Mouse (Mus musculus) hindbrain, embryonic 12.5 days (tissue): ENCODE results near the gene Cpa4. TPM values are rescaled to one million over a fixed set of nuclear protein-coding genes. Genes with fewer than 3 reads are reported as not detected.

ENCODE experiments used
- ATAC-seq: fragments of 200-750 bp; cut with Nextera tagmentation; 2 replicates; pipeline ENCODE4 v1.8.0; 2017; ENCODE audit warnings: moderate TSS enrichment; ENCODE audit not compliant: low FRiP score
- H3K27ac ChIP-seq: fragments of 300-500 bp; sonication (generic); 2 replicates; pipeline ENCODE4 v1.5.1; 2016; ENCODE audit warnings: mild to moderate bottlenecking
- H3K27me3 ChIP-seq: fragments of 300-500 bp; sonication (generic); 2 replicates; pipeline ENCODE4 v1.6.1; 2016; ENCODE audit warnings: mild to moderate bottlenecking
- H3K36me3 ChIP-seq: fragments of 300-500 bp; sonication (generic); 2 replicates; pipeline ENCODE4 v1.6.1; 2016; ENCODE audit warnings: mild to moderate bottlenecking
- H3K4me1 ChIP-seq: fragments of 300-500 bp; sonication (generic); 2 replicates; pipeline ENCODE4 v1.6.1; 2016
- H3K4me2 ChIP-seq: fragments of 300-500 bp; sonication (generic); replicated peaks from 2 replicates; pipeline ENCODE4 v1.6.1; 2016; ENCODE audit warnings: mild to moderate bottlenecking
- H3K4me3 ChIP-seq: fragments of 300-500 bp; sonication (generic); 2 replicates; pipeline ENCODE4 v1.5.1; 2016; ENCODE audit warnings: mild to moderate bottlenecking
- H3K9ac ChIP-seq: fragments of 300-500 bp; sonication (generic); 2 replicates; pipeline ENCODE4 v1.6.1; 2016; ENCODE audit warnings: mild to moderate bottlenecking, moderate library complexity
- H3K9me3 ChIP-seq: fragments of 300-500 bp; sonication (generic); replicated peaks from 2 replicates; pipeline ENCODE4 v1.6.1; 2016; ENCODE audit warnings: mild to moderate bottlenecking
- WGBS: fragments of 180-500 bp; shearing (Covaris S2); methylation state at CpG from one replicate; pipeline ENCODE4 v1.1.7; 2016; 5-methylcytosine and 5-hydroxymethylcytosine counted together
- polyA plus RNA-seq: library from polyadenylated mRNA; unstranded; fragments of >200 nt; fragmentation: Nextera tagmentation; extraction: Ambion mirVana; gene quantifications from 2 replicates; pipeline ENCODE4 v1.2.1, GENCODE M21; 2016

Cpa4 gene
- polyA plus RNA-seq, 1 experiment from 2014 or later = 1.7 TPM

GRCm38 (mm10) chr6:30604342-30604867, 36.2 kb downstream of the Cpa4 start:
- ATAC-seq = no peak
- Histone ChIP-seq H3K4me3 (no peak overlapping the region), H3K4me2 (no peak overlapping the region), H3K4me1 (0 out of 2 replicates have a peak, but pooled peaks cover 2% of the 10 kb centered on the region), H3K27ac (no peak overlapping the region), H3K9me3 (no peaks in the 10 kb centered on the region), H3K9ac (no peak overlapping the region), H3K27me3 (no peaks in the 10 kb centered on the region), H3K36me3 (no peaks in the 10 kb centered on the region)
- WGBS = 54% methylated on average over 7 of the region's 7 CpGs

GRCm38 (mm10) chr6:30605111-30605510, 36.9 kb downstream of the Cpa4 start:
- 94% methylated on average over 4 of the region's 4 CpGs for WGBS
- H3K4me2 ChIP-seq = no peak overlapping the region
- no peak for ATAC-seq
- H3K4me3 ChIP-seq = no peak overlapping the region
- H3K9me3 ChIP-seq = no peaks in the 10 kb centered on the region
- no peaks in the 10 kb centered on the region for H3K36me3 ChIP-seq
- no peak overlapping the region for H3K9ac ChIP-seq
- no peaks in the 10 kb centered on the region for H3K27me3 ChIP-seq
- H3K4me1 ChIP-seq = 0 out of 2 replicates have a peak, but pooled peaks cover 2% of the 10 kb centered on the region
- H3K27ac ChIP-seq = no peak overlapping the region

GRCm38 (mm10) chr6:30605672-30606071, 37.5 kb downstream of the Cpa4 start:
- Histone ChIP-seq H3K27ac (no peak overlapping the region), H3K4me3 (no peak overlapping the region), H3K4me1 (0 out of 2 replicates have a peak, but pooled peaks cover 2% of the 10 kb centered on the region), H3K27me3 (no peaks in the 10 kb centered on the region), H3K4me2 (no peak overlapping the region), H3K9me3 (no peaks in the 10 kb centered on the region), H3K9ac (no peak overlapping the region), H3K36me3 (no peaks in the 10 kb centered on the region)
- ATAC-seq = no peak
- 91% methylated on average over 5 of the region's 5 CpGs for WGBS

GRCm38 (mm10) chr6:30610710-30611109, 42.5 kb downstream of the Cpa4 start, which contains the start of gene Cpa5:
Gene Cpa5, plus strand, starts transcription at chr6:30611010.
- Histone ChIP-seq H3K9me3 (no peaks in the 10 kb centered on the region), H3K4me3 (no peak within 1 kb of the TSS), H3K4me1 (peaks cover 10% of the 10 kb centered on the region), H3K27me3 (no peaks in the 10 kb centered on the region), H3K4me2 (no peak within 1 kb of the TSS), H3K27ac (no peak within 1 kb of the TSS), H3K9ac (no peak within 1 kb of the TSS), H3K36me3 (no peaks in the 10 kb centered on the region)
- no peak for ATAC-seq
- 80% methylated on average over 7 of the region's 7 CpGs for WGBS

GRCm38 (mm10) chr6:30611212-30611611, 43.0 kb downstream of the Cpa4 start:
- no peak for ATAC-seq
- H3K27ac ChIP-seq = no peak overlapping the region
- H3K4me1 ChIP-seq = peaks cover 15% of the 10 kb centered on the region
- H3K4me2 ChIP-seq = no peak overlapping the region
- H3K27me3 ChIP-seq = no peaks in the 10 kb centered on the region
- no peak overlapping the region for H3K9ac ChIP-seq
- WGBS = 23% methylated on average over 5 of the region's 5 CpGs
- H3K4me3 ChIP-seq = no peak overlapping the region
- H3K9me3 ChIP-seq = no peaks in the 10 kb centered on the region
- H3K36me3 ChIP-seq = no peaks in the 10 kb centered on the region

- H3K27ac ChIP-seq = no peak overlapping the region
- WGBS = 57% methylated on average over 6 of the region's 6 CpGs
Measured at GRCm38 (mm10) chr6:30614251-30614650, 46.1 kb downstream of the Cpa4 start.

GRCm38 (mm10) chr6:30615741-30616140, 47.6 kb downstream of the Cpa4 start:
- H3K27me3 ChIP-seq = no peaks in the 10 kb centered on the region
- no peaks in the 10 kb centered on the region for H3K9me3 ChIP-seq
- 14% methylated on average over 4 of the region's 4 CpGs for WGBS
- no peak for ATAC-seq
- peaks cover 49% of the 10 kb centered on the region for H3K4me1 ChIP-seq
- H3K9ac ChIP-seq = no peak overlapping the region
- H3K27ac ChIP-seq = peak overlapping the region; percentile 87; the same call in 1 of the 2 replicates
- no peak overlapping the region for H3K4me2 ChIP-seq
- no peak overlapping the region for H3K4me3 ChIP-seq
- no peaks in the 10 kb centered on the region for H3K36me3 ChIP-seq

More at GRCm38 (mm10) chr6:30614251-30614650, 46.1 kb downstream of the Cpa4 start:
- Histone ChIP-seq H3K4me3 (no peak overlapping the region), H3K4me2 (no peak overlapping the region), H3K4me1 (peaks cover 45% of the 10 kb centered on the region), H3K36me3 (no peaks in the 10 kb centered on the region), H3K27me3 (no peaks in the 10 kb centered on the region), H3K9me3 (no peaks in the 10 kb centered on the region), H3K9ac (no peak overlapping the region)
- no peak for ATAC-seq

- ATAC-seq = no peak
- peak overlapping the region; percentile 87 for H3K27ac ChIP-seq
- H3K4me2 ChIP-seq = peak overlapping the region; percentile 50
- no peaks in the 10 kb centered on the region for H3K27me3 ChIP-seq
- 3% methylated on average over 8 of the region's 8 CpGs for WGBS
- H3K4me1 ChIP-seq = peaks cover 46% of the 10 kb centered on the region
- peak overlapping the region; percentile 44; the same call in 1 of the 2 replicates for H3K9ac ChIP-seq
- H3K4me3 ChIP-seq = no peak overlapping the region
- no peaks in the 10 kb centered on the region for H3K36me3 ChIP-seq
- H3K9me3 ChIP-seq = no peaks in the 10 kb centered on the region
Measured at GRCm38 (mm10) chr6:30616491-30616941, 48.3 kb downstream of the Cpa4 start.

- ATAC-seq = peak; percentile 62
- Histone ChIP-seq H3K4me3 (peak overlapping the region; percentile 13), H3K9me3 (no peaks in the 10 kb centered on the region), H3K4me1 (peaks cover 40% of the 10 kb centered on the region), H3K9ac (peak overlapping the region; percentile 44), H3K4me2 (peak overlapping the region; percentile 50), H3K36me3 (no peaks in the 10 kb centered on the region), H3K27me3 (no peaks in the 10 kb centered on the region), H3K27ac (peak overlapping the region; percentile 87)
- WGBS = 4% methylated on average over 13 of the region's 13 CpGs
Measured at GRCm38 (mm10) chr6:30617020-30617958, 49.1 kb downstream of the Cpa4 start.

- H3K9me3 ChIP-seq = no peaks in the 10 kb centered on the region
- no peaks in the 10 kb centered on the region for H3K27me3 ChIP-seq
- H3K4me3 ChIP-seq = peak overlapping the region; percentile 13
- peaks cover 40% of the 10 kb centered on the region for H3K4me1 ChIP-seq
- H3K4me2 ChIP-seq = peak overlapping the region; percentile 50
- 2% methylated on average over 18 of the region's 18 CpGs for WGBS
- peak overlapping the region; percentile 87 for H3K27ac ChIP-seq
- ATAC-seq = peak; percentile 90
- no peaks in the 10 kb centered on the region for H3K36me3 ChIP-seq
- H3K9ac ChIP-seq = peak overlapping the region; percentile 41; the same call in 1 of the 2 replicates
Measured at GRCm38 (mm10) chr6:30617959-30618590, 49.9 kb downstream of the Cpa4 start.

GRCm38 (mm10) chr6:30618735-30619134, 50.6 kb downstream of the Cpa4 start:
- no peak overlapping the region for H3K4me3 ChIP-seq
- no peaks in the 10 kb centered on the region for H3K36me3 ChIP-seq
- WGBS = 22% methylated on average over 6 of the region's 6 CpGs
- peaks cover 40% of the 10 kb centered on the region for H3K4me1 ChIP-seq
- H3K27ac ChIP-seq = peak overlapping the region; percentile 87
- ATAC-seq = no peak
- no peak overlapping the region for H3K9ac ChIP-seq
- H3K9me3 ChIP-seq = no peaks in the 10 kb centered on the region
- H3K27me3 ChIP-seq = no peaks in the 10 kb centered on the region
- H3K4me2 ChIP-seq = peak overlapping the region; percentile 15; the same call in 1 of the 2 replicates

- no peak overlapping the region for H3K4me2 ChIP-seq
- no peak overlapping the region for H3K27ac ChIP-seq
- no peak for ATAC-seq
- H3K27me3 ChIP-seq = no peaks in the 10 kb centered on the region
- no peak overlapping the region for H3K4me3 ChIP-seq
- H3K9ac ChIP-seq = no peak overlapping the region
- H3K4me1 ChIP-seq = peaks cover 40% of the 10 kb centered on the region
- 56% methylated on average over 5 of the region's 5 CpGs for WGBS
- no peaks in the 10 kb centered on the region for H3K9me3 ChIP-seq
- no peaks in the 10 kb centered on the region for H3K36me3 ChIP-seq
Measured at GRCm38 (mm10) chr6:30619606-30620005, 51.4 kb downstream of the Cpa4 start.
